Mouse (Mus musculus): ENCODE measurements around the gene Acvrl1.
"Not testable (repeated sequence)": the region's sequence is repeated elsewhere in the genome, so short reads cannot be mapped to it uniquely, and the experiment has no call there.

The Acvrl1 gene

GRCm38 (mm10) chr15:101107906-101108671 lies 20.2 kb upstream of the Acvrl1 start:
- DNase-seq (ENCODE audit: low spot score in 2 of 2) = no peak

GRCm38 (mm10) chr15:101113176-101113575 lies 15.1 kb upstream of the Acvrl1 start:
- no peak for DNase-seq (ENCODE audit: low spot score in 2 of 2)

GRCm38 (mm10) chr15:101113778-101114177 lies 14.5 kb upstream of the Acvrl1 start:
- not testable (repeated sequence) for DNase-seq (ENCODE audit: low spot score in 2 of 2)

DNA sequence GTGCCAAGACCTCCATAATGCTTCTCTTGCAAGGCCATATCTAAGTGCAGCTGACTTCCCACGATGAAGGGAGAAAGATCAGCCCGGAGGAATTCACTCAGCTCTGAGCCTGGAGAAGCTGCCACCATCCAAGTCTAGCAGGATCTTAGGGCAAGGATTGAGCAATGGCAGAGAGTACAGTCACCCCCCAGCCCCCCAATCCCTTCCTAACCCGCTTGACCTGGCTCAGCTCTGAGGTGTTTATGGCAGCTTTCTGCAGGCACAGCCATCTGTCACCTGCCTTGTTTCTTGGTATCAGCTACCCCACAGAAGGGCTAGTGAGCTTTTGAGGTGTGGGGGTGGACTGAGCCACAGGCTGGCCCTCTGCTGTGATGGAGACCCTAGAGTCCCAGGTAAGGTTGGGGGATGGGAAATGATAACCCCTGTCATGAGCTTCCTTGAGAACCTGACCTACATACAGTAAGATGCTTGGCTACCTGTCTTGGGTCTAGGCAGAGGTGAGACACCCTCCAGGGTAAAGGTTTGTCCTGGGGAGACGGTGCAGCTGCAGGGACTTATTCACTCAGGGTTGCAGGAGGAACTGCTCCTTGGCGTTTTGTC lies 12.7 kb upstream of the Acvrl1 start, which contains the start of gene Ankrd33:
TSS of gene Ankrd33 (plus strand) at position 245 of the 600 bp plus-strand sequence.
- DNase-seq (ENCODE audit: low spot score in 2 of 2) = no peak

DNA sequence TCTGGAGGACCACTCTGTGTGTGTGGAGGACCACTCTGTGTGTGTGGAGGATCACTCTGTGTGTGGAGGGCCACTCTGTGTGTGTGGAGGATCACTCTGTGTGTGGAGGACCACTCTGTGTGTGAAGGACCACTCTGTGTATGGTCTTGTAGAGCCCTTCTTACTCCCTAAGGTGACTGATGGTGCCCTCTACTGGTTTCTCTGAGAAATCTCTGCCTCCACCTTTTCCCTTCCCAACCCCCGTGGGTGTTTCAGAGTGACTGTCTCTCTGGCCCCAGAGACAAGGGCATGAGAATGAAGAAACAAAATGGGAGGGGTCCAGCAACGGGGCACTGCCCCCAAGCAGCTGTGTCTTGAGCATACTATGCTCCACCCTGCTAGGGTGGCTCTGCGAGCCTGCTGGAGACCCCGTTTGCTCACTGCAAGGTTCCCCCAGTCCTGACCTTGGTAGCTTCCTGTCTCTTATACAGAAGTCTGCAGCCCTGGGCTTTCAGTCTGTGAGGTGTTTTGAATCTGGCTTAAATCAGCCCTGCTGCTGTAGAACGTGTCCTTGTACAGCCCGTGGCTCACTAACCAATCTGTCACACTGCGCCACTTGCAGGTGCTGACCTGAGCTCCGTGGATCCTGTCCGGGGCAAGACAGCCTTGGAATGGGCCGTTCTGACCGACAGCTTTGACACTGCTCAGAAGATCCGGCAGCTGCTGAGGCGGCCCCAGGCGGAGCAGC lies 9.8 kb upstream of the Acvrl1 start:
- DNase-seq (ENCODE audit: low spot score in 2 of 2) = peak in 1 of 2 experiments; percentile 33

GRCm38 (mm10) chr15:101121411-101122289 lies 6.7 kb upstream of the Acvrl1 start:
- no peak for DNase-seq (ENCODE audit: low spot score in 2 of 2)

DNA sequence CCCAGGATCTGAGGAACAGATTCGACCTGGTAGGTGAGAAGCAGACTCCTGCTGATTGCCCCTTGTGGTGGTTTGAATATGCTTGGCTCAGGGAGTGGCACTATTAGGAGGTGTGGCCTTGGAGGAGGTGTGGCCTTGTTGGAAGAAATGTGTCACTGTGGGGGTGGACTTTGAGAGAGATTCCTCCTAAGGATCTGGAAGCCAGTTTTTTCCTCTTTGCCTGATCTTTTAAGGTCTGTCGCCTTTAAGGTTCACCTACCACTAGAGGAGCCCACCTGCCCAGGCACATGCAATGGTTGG lies 6.1 kb upstream of the Acvrl1 start:
- no peak for DNase-seq (ENCODE audit: low spot score in 2 of 2)

DNA sequence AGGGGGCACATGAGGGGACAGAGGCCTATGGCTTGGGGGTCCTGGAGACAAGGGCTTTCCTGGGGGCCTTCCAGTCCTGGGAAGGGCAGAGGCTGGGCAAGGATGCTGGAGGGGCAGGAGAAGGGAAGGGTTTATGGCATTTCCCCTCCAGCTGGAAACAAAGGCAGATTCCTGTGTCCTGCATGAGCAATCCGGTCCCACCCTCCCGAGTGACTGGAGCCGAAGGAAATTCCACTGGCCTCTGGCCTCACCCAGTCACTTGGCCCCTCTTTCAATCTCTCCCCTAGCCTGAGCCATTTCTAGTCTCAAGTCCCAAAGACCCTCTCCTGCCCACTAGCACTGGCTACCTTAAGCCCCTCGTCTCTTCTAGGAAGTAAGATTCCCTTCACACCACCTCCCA lies 5.1 kb upstream of the Acvrl1 start:
- DNase-seq (ENCODE audit: low spot score in 2 of 2) = no peak

DNA sequence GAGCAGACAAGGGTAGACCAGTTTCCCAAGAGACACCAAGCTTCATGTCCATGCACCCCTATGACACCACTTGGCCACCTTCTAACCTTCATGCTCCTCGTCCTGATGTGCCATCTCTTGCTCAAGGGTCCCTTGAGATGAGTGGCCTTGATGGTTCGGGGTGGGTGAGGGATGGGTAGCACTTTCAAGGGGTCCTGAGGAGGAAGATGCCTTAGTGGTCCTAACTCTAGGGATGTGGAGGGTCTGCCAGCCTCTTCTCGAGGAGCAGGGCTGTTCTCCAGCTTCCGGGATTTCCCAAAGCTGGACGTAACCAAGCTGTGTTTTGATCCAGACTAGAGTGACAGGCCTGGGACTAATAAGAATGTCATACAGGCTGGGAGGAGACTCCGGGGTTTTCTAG lies 2.8 kb upstream of the Acvrl1 start:
- no peak for DNase-seq (ENCODE audit: low spot score in 2 of 2)

GRCm38 (mm10) chr15:101126876-101127544 lies 1.3 kb upstream of the Acvrl1 start:
- no peak for DNase-seq (ENCODE audit: low spot score in 2 of 2)

- no peak for DNase-seq (ENCODE audit: low spot score in 2 of 2)
Measured at GRCm38 (mm10) chr15:101129412-101129811, 1.1 kb downstream of the Acvrl1 start.

- DNase-seq (ENCODE audit: low spot score in 2 of 2) = no peak
Measured at GRCm38 (mm10) chr15:101131498-101131897, 3.2 kb downstream of the Acvrl1 start.

DNA sequence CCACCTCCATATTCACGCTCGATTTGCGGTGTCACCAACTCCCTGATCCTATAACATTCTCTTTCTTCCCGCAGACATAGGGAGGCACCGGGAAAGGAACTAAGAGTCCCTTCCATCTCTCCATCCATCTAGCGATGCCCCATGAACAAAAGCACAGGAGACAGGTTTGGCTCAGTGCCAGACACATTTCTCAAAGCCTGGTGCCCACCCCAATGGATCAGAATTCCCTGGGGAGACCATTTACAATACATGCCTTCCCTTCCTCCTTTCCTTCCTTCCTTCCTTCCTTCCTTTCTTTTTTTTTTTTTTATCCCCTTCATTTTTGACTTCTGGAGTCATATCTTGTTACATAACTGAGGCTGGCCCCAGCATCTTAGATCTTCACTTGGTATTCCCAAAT lies 3.7 kb downstream of the Acvrl1 start:
- DNase-seq (ENCODE audit: low spot score in 2 of 2) = no peak

- no peak for DNase-seq (ENCODE audit: low spot score in 2 of 2)
Measured at GRCm38 (mm10) chr15:101132761-101133160, 4.4 kb downstream of the Acvrl1 start.

GRCm38 (mm10) chr15:101133993-101134704 lies 5.8 kb downstream of the Acvrl1 start:
- DNase-seq (ENCODE audit: low spot score in 2 of 2) = no peak

GRCm38 (mm10) chr15:101135405-101135804 lies 7.1 kb downstream of the Acvrl1 start:
- no peak for DNase-seq (ENCODE audit: low spot score in 2 of 2)

DNA sequence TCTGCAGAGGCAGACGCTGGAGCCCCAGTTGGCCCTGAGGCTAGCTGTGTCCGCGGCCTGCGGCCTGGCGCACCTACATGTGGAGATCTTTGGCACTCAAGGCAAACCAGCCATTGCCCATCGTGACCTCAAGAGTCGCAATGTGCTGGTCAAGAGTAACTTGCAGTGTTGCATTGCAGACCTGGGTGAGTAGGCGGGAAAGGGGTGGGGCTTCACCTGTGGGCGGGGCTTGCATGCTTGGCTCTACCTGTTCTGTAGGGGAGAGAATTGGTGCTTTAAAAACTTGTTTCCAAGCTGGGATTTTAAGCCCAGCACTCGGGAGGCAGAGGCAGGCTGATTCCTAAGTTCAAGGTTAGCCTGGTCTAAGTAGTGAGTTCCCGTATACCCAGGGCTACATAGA lies 9.1 kb downstream of the Acvrl1 start:
- DNase-seq (ENCODE audit: low spot score in 2 of 2) = no peak

- no peak for DNase-seq (ENCODE audit: low spot score in 2 of 2)
Measured at GRCm38 (mm10) chr15:101138675-101139074, 10.4 kb downstream of the Acvrl1 start.

GRCm38 (mm10) chr15:101139885-101140284 lies 11.6 kb downstream of the Acvrl1 start:
- no peak for DNase-seq (ENCODE audit: low spot score in 2 of 2)

- no peak for DNase-seq (ENCODE audit: low spot score in 2 of 2)
Measured at GRCm38 (mm10) chr15:101140587-101140986, 12.3 kb downstream of the Acvrl1 start.

DNA sequence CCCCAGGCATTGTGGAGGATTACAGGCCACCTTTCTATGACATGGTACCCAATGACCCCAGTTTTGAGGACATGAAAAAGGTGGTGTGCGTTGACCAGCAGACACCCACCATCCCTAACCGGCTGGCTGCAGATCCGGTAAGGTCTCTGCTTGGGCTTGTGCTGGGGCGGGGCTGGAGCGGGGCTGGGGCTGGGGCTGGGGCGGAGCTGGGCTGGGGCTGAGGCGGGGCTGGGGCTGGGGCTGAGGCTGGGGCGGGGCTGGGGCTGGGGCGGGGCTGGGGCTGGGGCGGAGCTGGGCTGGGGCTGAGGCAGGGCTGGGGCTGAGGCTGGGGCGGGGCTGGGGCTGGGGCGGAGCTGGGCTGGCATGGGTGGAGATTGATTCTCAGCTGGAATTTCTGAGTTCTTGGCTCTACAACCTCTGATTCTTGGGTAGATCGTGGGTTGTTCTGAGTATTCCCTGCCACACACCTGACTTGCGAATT lies 12.8 kb downstream of the Acvrl1 start:
- DNase-seq (ENCODE audit: low spot score in 2 of 2) = no peak
